Mouse (Mus musculus): ENCODE measurements around the gene Exosc7. TPM values are rescaled to one million over a fixed set of nuclear protein-coding genes. Genes with fewer than 3 reads are reported as not detected.

Exosc7 gene
- polyA plus RNA-seq, 2 experiments from 2014 or later, result 105 to 108 TPM

Other genes with a start within 250 kb of the Exosc7 start
- gene Zfp445, start 247.2 kb upstream of the Exosc7 start, polyA plus RNA-seq (2017; shearing (Covaris generic)), result 10 to 100 TPM; 38.3 to 85.0 TPM
- 1 to 10 TPM; 2.8 to 4.9 TPM for gene Zkscan7, start 227.5 kb upstream of the Exosc7 start, polyA plus RNA-seq (2017; shearing (Covaris generic))
- not detected for gene Zfp105, start 190.1 kb upstream of the Exosc7 start, polyA plus RNA-seq (2017; shearing (Covaris generic))
- gene 1110059G10Rik, start 162.2 kb upstream of the Exosc7 start, polyA plus RNA-seq (2017; shearing (Covaris generic)), result 10 to 100 TPM; 25.4 to 31.7 TPM
- gene Kif15, start 162.2 kb upstream of the Exosc7 start, polyA plus RNA-seq (2017; shearing (Covaris generic)), result 1 to 10 TPM; 5.7 to 8.5 TPM
- gene Tmem42, start 91.9 kb upstream of the Exosc7 start, polyA plus RNA-seq (2017; shearing (Covaris generic)), result 10 to 100 TPM; 15.1 to 18.6 TPM
- 1 to 10 TPM in 1 of 2 experiments, under 1 TPM in 1; 0.83 to 1.7 TPM for gene Tgm4, start 78.5 kb upstream of the Exosc7 start, polyA plus RNA-seq (2017; shearing (Covaris generic))
- gene Zdhhc3, start within 50 bp of the Exosc7 start, polyA plus RNA-seq (2017; shearing (Covaris generic)), result 10 to 100 TPM; 11.5 to 13.1 TPM
- not detected for gene Clec3b, start 37.7 kb downstream of the Exosc7 start, polyA plus RNA-seq (2017; shearing (Covaris generic))
- gene Cdcp1, start 102.8 kb downstream of the Exosc7 start, polyA plus RNA-seq (2017; shearing (Covaris generic)), result 1 to 10 TPM; 3.1 to 4.6 TPM
- gene Tmem158, start 147.5 kb downstream of the Exosc7 start, polyA plus RNA-seq (2017; shearing (Covaris generic)), result 1 to 10 TPM in 1 of 2 experiments, not detected in 1; 1.0 TPM

All from CD4-positive, CD25-positive, alpha-beta regulatory T cell, adult 4 months (primary cell).